Mouse (Mus musculus) spleen, adult 2 months (tissue): ENCODE data around the gene Atp1a4. TPM values are rescaled to one million over a fixed set of nuclear protein-coding genes. Genes with fewer than 3 reads are reported as not detected.
"Not testable (repeated sequence)": the region's sequence is repeated elsewhere in the genome, so short reads cannot be mapped to it uniquely, and the experiment has no call there.

Source experiments
- DNase-seq, 2 experiments: peaks; one replicate each; pipeline versions ENCODE4 v3.0.0 to v3.0.0-alpha.2; 2012 to 2021; ENCODE audit warnings: low spot score in 2 of 2, low read depth in 1 of 2
- H3K27ac ChIP-seq: fragments of 200-500 bp; 2 replicates; pipeline ENCODE4 v1.5.1; 2012; ENCODE audit warnings: low read length, inconsistent platforms; ENCODE audit not compliant: insufficient read depth
- H3K27me3 ChIP-seq: fragments of 200-500 bp; 2 replicates; pipeline ENCODE4 v1.6.1; 2012; ENCODE audit warnings: mild to moderate bottlenecking, moderate library complexity, low read length, inconsistent platforms; ENCODE audit not compliant: control insufficient read depth, insufficient read depth
- H3K36me3 ChIP-seq: fragments of 200-500 bp; 2 replicates; pipeline ENCODE4 v1.6.1; 2012; ENCODE audit warnings: mild to moderate bottlenecking, low read length, inconsistent platforms; ENCODE audit not compliant: control insufficient read depth, insufficient read depth
- H3K4me1 ChIP-seq: fragments of 200-500 bp; 2 replicates; pipeline ENCODE4 v1.6.1; 2011; ENCODE audit warnings: inconsistent platforms; ENCODE audit not compliant: control insufficient read depth, insufficient read depth, insufficient read length
- H3K4me3 ChIP-seq: fragments of 200-500 bp; 2 replicates; pipeline ENCODE4 v1.5.1; 2011; ENCODE audit warnings: mild to moderate bottlenecking, inconsistent platforms; ENCODE audit not compliant: insufficient read depth, insufficient read length; ENCODE audit errors: extremely low read depth
- CTCF ChIP-seq: fragments of 200-500 bp; IDR thresholded peaks from 2 replicates; pipeline ENCODE4 v1.5.1; 2011; ENCODE audit warnings: mild to moderate bottlenecking, inconsistent platforms; ENCODE audit not compliant: insufficient read depth, insufficient read length, insufficient replicate concordance; ENCODE audit errors: extremely low read depth
- POLR2A ChIP-seq: fragments of 200-500 bp; IDR thresholded peaks from 2 replicates; pipeline ENCODE4 v1.6.1; 2011; ENCODE audit warnings: low read depth, low read length, inconsistent platforms
- WGBS: fragments of 180-500 bp; shearing (Covaris S2); methylation state at CpG from one replicate; pipeline ENCODE4 v1.1.7; 2018; 5-methylcytosine and 5-hydroxymethylcytosine counted together
- polyA plus RNA-seq: library from polyadenylated mRNA; depleted of rRNA; stranded (reverse); fragments of >200 nt; gene quantifications from 2 replicates; pipeline ENCODE4 v1.2.3, GENCODE M21; 2012

The Atp1a4 gene
- polyA plus RNA-seq, 1 experiment: not detected

DNA sequence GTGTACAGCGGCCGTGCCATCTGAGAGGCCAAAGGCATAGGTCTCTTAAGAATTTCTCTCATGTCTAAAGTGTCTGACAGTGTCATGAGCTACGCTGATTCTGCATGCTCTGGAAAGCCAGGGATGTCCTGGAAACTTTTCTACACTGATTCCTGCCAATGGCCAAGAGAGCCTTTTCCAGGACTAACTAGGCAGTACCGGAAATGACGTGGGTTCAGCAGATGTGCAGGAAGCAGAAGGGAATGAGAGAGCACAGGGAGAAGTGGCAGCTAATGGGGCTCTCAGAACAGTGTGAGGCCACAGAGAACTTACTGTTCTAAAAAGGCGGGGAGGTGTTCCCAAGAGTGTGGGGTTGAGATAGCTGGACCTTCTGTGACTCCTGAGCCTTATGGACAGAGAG, 15.2 kb upstream of the Atp1a4 start:
- TF ChIP-seq CTCF: no peak
- no peak for TF ChIP-seq POLR2A
- H3K27me3 ChIP-seq: no peaks in the 10 kb centered on the region
- no peak for DNase-seq
- H3K4me1 ChIP-seq: peaks cover 13% of the 10 kb centered on the region; the same call in 1 of the 2 replicates
- 81% methylated on average over 6 of the region's 6 CpGs for WGBS
- no peak overlapping the region for H3K4me3 ChIP-seq
- no peak overlapping the region for H3K27ac ChIP-seq
- H3K36me3 ChIP-seq: no peaks in the 10 kb centered on the region

DNA sequence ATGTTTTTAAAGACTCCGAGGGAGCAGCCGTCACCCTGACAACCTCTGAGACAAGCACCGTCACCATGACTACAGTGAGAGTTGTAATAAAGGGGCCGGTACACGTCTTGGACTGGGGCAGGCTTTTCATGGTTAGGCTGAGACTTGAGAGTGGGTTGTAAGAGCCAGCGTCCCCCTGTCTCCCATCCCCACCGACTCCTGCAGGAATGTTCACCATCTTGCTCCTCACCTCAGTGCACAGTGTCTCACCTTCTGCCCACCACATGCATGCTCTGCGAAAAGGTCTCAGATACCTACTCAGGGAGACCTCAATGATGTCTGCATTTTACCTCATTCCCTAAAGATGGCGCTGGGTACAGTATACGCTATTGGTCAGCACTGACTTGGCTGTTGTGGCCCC, 13.6 kb upstream of the Atp1a4 start:
- Histone ChIP-seq H3K4me1 (peaks cover 4% of the 10 kb centered on the region; the same call in 1 of the 2 replicates), H3K36me3 (no peaks in the 10 kb centered on the region), H3K4me3 (no peak overlapping the region), H3K27ac (no peak overlapping the region), H3K27me3 (no peaks in the 10 kb centered on the region)
- TF ChIP-seq CTCF (no peak), POLR2A (no peak)
- WGBS: 90% methylated on average over 10 of the region's 10 CpGs
- DNase-seq: no peak

DNA sequence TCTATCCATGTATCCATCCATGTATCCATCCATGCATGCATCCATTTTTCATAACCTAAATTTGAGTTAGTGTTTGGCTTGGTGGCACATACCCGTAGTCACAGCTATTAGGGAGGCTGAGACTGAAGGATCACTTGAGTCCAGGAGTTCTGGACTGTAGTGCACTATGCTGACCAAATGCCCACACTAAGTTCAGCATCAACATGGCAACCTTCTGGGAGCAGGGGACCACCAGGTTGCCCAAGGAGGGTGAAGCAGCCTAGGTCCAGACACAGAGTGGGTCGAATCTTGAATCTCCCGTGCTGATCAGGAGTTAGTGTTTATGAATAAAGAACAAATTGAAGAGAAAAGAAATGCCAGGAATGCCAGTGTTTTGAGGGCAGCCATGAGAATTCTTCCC, 13.0 kb upstream of the Atp1a4 start:
- Histone ChIP-seq H3K27ac (no peak overlapping the region), H3K36me3 (no peaks in the 10 kb centered on the region), H3K4me3 (no peak overlapping the region), H3K27me3 (no peaks in the 10 kb centered on the region), H3K4me1 (no peaks in the 10 kb centered on the region)
- 91% methylated on average over 3 of the region's 3 CpGs for WGBS
- no peak for TF ChIP-seq CTCF
- TF ChIP-seq POLR2A: no peak
- DNase-seq: no peak

DNA sequence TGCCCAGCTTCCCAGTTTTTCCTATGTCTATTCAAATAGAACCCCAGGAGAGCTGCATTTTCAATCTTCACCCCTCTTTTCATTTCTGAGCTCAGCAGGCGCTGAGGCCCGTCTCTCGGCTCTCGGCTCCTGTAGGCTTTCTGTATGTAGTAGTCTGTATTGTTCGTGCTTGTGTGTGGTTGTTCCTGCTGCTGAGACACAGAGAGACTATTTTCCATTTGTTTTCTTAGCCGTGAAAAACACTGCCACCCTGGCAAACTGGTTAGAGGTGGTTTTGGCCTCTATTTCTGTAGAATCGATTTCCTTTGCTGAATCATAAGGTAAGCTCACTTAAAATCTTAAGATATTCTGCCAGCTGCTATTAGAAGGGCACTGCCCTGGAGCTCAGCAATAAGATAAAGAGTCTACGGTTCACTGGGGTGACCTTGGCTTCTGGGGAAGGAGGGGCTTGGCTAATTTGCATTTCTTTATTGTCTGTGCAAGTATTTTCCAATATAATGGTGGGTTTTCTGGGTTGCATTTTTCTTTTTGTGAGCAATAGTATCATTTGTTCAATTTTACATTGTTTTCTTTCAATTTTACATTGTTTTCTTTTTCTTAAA, 3.4 kb upstream of the Atp1a4 start, which contains the start of gene Igsf8:
Igsf8 (plus strand) TSS at position 165 of the 602 bp plus-strand sequence.
- Histone ChIP-seq H3K4me1 (no peaks in the 10 kb centered on the region), H3K27ac (no peak within 1 kb of the TSS), H3K36me3 (no peaks in the 10 kb centered on the region), H3K4me3 (no peak within 1 kb of the TSS), H3K27me3 (no peaks in the 10 kb centered on the region)
- TF ChIP-seq POLR2A (no peak), CTCF (no peak)
- 84% methylated on average over 8 of the region's 8 CpGs for WGBS
- DNase-seq: no peak

DNA sequence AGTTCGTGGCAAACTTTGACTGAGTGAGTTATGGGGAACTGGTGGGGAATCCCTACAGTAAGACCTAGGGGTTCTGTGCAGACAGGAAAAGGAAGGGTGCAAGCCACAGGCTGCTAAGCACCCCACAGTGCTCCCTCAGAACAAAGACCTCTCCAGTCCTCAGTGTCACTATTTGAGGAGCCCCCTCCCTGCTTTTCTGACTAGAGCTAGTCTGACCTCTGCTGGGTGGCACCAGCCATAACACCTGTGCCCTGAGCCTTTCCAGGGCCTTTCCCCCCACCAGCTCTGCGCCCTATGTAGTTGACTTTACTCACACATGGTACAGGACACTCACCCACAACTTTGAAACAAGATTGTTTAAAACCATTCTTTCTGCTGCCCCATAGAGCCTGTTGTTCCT, 10.5 kb downstream of the Atp1a4 start:
- TF ChIP-seq CTCF: peak; percentile 31; the same call in 1 of the 2 replicates
- no peak for TF ChIP-seq POLR2A
- Histone ChIP-seq H3K27me3 (no peaks in the 10 kb centered on the region), H3K4me3 (no peak overlapping the region), H3K4me1 (no peaks in the 10 kb centered on the region), H3K36me3 (no peaks in the 10 kb centered on the region), H3K27ac (no peak overlapping the region)
- DNase-seq: no peak
- 32% methylated on average over 2 of the region's 2 CpGs for WGBS

DNA sequence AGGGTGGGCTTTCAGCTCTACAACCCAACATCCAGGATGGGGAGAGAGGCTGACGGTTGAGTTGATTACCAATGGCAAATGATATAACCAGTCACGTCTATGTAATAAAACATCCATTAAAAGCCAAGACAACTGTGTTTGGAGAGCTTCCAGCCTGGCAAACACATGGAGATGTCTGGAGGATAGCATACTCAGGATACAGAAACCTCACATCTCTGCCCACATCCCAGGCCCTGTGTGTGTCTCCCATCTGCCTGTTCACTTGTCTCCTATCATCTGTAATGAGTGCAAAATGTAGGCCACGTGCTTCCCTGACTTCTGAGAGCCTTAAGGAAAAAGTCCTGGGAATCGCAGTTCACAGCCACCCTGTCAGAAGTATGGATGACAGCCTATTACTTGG, 11.0 kb downstream of the Atp1a4 start:
- WGBS: 73% methylated on average over 4 of the region's 4 CpGs
- Histone ChIP-seq H3K27ac (no peak overlapping the region), H3K4me1 (no peaks in the 10 kb centered on the region), H3K4me3 (no peak overlapping the region), H3K27me3 (no peaks in the 10 kb centered on the region), H3K36me3 (no peaks in the 10 kb centered on the region)
- DNase-seq: no peak
- TF ChIP-seq CTCF (no peak), POLR2A (no peak)

DNA sequence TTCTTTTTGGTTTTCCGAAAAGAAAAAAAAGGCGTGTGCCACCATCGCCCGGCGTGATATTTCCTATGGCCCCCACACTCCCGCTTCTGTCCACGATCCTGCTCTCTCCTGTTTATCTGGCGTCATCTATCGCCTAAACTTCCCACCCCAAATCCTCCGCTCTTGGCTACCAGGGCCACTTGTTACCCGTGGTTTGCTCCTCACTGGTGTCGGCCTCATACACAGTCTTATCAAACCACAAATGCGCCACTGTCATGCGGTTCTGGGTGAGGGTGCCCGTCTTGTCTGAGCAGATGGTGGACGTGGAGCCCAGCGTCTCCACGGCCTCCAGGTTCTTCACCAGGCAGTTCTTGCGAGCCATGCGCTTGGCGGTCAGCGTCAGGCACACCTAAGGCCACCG, 13.6 kb downstream of the Atp1a4 start:
- WGBS: 58% methylated on average over 23 of the region's 23 CpGs
- H3K27me3 ChIP-seq, H3K27ac ChIP-seq, H3K4me3 ChIP-seq, H3K36me3 ChIP-seq, H3K4me1 ChIP-seq, DNase-seq: not testable (repeated sequence)
